Mouse (Mus musculus) megakaryocyte, embryonic 14.5 days (primary cell): ENCODE measurements around the gene Plce1. TPM values are rescaled to one million over a fixed set of nuclear protein-coding genes. Genes with fewer than 3 reads are reported as not detected.
"Not testable (repeated sequence)": the region's sequence is repeated elsewhere in the genome, so short reads cannot be mapped to it uniquely, and the experiment has no call there.

Source experiments
- H3K27me3 ChIP-seq: replicated peaks from 2 replicates; pipeline ENCODE3; 2012; ENCODE audit warnings: inconsistent platforms
- H3K36me3 ChIP-seq: replicated peaks from 2 replicates; pipeline ENCODE3; 2012; ENCODE audit warnings: low read length, inconsistent platforms, mixed read lengths
- H3K4me1 ChIP-seq: 2 replicates; pipeline ENCODE4 v1.6.1; 2012; ENCODE audit warnings: inconsistent platforms
- H3K4me3 ChIP-seq: replicated peaks from 2 replicates; pipeline ENCODE3; 2012; ENCODE audit warnings: moderate library complexity, mild to moderate bottlenecking, inconsistent platforms
- H3K9me3 ChIP-seq: 2 replicates; pipeline ENCODE4 v1.6.1; 2012; ENCODE audit warnings: inconsistent platforms
- FLI1 ChIP-seq: IDR thresholded peaks from 2 replicates; pipeline ENCODE4 v1.6.1; 2012; ENCODE audit warnings: low read length, inconsistent platforms, mixed read lengths
- GATA1 ChIP-seq: IDR thresholded peaks from 3 replicates; pipeline ENCODE4 v1.6.1; 2012; ENCODE audit warnings: mixed read lengths, low read length, inconsistent platforms, borderline replicate concordance
- polyA plus RNA-seq: library from polyadenylated mRNA; stranded (reverse); fragments of >175 nt; gene quantifications from 2 replicates; pipeline ENCODE4 v1.2.3, GENCODE M21; 2012; ENCODE audit warnings: low replicate concordance; ENCODE audit not compliant: insufficient read depth

Plce1 gene
- polyA plus RNA-seq, 1 experiment, result 0.01 TPM

DNA sequence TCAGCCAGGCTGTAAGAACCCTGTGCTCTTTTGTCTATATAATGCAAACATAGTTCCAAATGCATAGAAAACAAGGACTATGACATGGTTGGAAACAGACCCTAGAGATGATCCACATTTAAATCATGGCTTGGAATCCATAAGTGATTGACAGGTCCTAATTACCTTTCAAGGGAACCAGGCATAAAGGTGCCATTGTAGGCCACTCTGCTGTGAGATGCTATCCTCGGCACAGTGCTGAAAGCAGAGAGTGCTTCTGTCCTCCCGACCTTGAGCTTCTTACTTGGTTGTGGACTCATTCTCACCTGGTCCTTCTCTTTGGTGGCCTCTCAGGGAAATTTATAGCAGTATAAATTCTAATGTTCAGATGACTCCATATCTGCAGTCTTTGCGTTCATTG lies 46.6 kb downstream of the Plce1 start:
- Histone ChIP-seq H3K36me3 (no peaks in the 10 kb centered on the region), H3K9me3 (peaks cover 6% of the 10 kb centered on the region)
- TF ChIP-seq FLI1 (no peak), GATA1 (no peak)

DNA sequence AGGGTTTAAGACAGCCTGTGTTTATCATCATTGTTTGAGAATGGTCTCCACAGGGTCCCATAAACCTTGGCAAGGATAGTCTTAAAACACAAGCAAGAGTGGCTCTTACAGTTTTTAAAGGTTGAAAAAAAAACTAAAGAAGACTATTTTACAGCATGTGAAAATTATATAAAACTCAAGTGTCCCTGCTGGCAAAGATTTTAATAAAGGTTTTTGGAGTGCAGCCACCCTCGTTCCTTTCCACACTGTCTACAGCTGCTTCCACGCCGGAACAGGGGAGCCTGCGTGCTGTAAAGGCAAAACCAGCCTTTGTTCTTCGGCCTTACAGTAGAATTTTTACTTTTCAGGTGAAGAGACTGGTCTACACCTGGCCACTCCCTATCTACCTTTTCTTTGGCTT lies 52.3 kb downstream of the Plce1 start:
- no peak overlapping the region for H3K4me3 ChIP-seq
- TF ChIP-seq FLI1 (no peak), GATA1 (no peak)
- H3K9me3 ChIP-seq, result no peaks in the 10 kb centered on the region
- no peaks in the 10 kb centered on the region for H3K27me3 ChIP-seq
- H3K36me3 ChIP-seq, result no peaks in the 10 kb centered on the region
- no peaks in the 10 kb centered on the region for H3K4me1 ChIP-seq

More for the DNA sequence above, 46.6 kb downstream of the Plce1 start:
- Histone ChIP-seq H3K27me3 (no peaks in the 10 kb centered on the region), H3K4me1 (no peaks in the 10 kb centered on the region), H3K4me3 (no peak overlapping the region)

DNA sequence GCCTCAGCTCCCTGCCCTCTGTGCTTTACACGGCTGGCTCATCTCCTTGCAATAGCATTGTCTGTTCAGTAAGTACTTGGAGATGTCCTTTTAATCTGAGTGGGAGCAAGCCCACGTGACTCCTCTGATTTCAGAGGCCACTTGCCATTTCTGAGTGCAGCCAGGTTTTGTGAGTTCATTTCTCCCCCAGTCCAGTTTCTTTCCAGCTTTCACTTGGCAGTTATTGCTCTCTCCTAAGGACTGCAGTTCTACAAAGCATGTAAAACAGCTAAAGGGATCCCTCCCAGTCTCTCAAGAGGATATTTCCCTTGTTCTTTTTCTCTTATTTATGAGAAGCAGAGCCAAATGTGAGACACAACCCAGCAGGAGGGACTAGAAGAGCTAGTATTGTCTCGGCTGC lies 58.4 kb downstream of the Plce1 start:
- H3K27me3 ChIP-seq, result no peaks in the 10 kb centered on the region

DNA sequence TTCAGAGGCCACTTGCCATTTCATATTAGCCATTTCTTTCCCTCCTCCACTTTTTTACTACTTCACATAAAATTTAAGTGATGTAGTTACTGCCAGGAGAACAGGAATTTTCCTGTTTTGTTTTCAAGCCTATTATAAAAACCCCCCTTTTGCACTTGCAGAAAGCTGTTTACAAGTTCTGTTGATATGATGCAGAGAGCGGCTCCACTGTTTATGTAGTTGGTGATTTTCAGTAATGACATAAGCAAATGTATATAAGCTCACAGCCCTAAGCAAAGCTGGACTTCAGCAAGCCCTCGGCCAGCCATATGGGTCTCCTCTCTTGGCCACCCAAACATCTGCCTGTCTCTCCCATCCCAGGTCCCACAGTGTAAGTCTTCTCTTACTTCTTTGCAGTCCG lies 59.6 kb downstream of the Plce1 start:
- no peaks in the 10 kb centered on the region for H3K36me3 ChIP-seq
- no peak for TF ChIP-seq GATA1
- no peaks in the 10 kb centered on the region for H3K9me3 ChIP-seq
- no peaks in the 10 kb centered on the region for H3K4me1 ChIP-seq
- H3K4me3 ChIP-seq, result no peak overlapping the region
- H3K27me3 ChIP-seq, result no peaks in the 10 kb centered on the region

More for the DNA sequence above, 58.4 kb downstream of the Plce1 start:
- H3K9me3 ChIP-seq, result no peaks in the 10 kb centered on the region
- TF ChIP-seq FLI1 (no peak), GATA1 (no peak)
- H3K36me3 ChIP-seq, result no peaks in the 10 kb centered on the region
- H3K4me3 ChIP-seq, result no peak overlapping the region
- no peaks in the 10 kb centered on the region for H3K4me1 ChIP-seq

DNA sequence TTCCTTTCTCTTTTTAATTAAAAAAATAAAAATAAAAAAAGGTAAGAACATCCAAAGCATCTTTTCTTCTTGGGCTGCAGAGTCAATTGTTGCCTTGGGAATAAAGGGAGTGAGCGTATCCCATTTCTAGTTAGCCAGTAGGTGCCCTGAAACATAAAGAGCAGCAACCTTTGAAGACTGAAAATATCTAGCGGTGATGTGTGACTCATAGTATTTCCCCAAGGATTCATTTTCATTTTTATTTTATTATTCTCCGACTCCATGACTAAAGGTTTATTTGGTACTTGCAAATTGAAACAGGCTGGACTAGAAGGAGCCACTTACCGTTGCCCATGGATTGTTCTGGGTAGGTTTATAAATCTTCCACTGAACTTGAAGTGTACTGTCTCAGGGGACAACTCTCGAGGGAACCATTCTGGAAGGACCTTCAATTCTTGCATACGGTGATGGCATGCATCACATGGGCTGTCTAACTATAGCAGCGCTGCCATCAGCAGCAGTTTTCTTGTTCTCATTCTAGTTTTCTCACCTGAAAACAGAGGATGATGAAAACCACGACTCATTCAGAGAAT lies 68.7 kb downstream of the Plce1 start:
- no peak for TF ChIP-seq FLI1
- H3K9me3 ChIP-seq, result peaks cover 8% of the 10 kb centered on the region
- H3K4me3 ChIP-seq, result no peak overlapping the region
- no peaks in the 10 kb centered on the region for H3K36me3 ChIP-seq
- no peaks in the 10 kb centered on the region for H3K27me3 ChIP-seq
- H3K4me1 ChIP-seq, result no peaks in the 10 kb centered on the region

DNA sequence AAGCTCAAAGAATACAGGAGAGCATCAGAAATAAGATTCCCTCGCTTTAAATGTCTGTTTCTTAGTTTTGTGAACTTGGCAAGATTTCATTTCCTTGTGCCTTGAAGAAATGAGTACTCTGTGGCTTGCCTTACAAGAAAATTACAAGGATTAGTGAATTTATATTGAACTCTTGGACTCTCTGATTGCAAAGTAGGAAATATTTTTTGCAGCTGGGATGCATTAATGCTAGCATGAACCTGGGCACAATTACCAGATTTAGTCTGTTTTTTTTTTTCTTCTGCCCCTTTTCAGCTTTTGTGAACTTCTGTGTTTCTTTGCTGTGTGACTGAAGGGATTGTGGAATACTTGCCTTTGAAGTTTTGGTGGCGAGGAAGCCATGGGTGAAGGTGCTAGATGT lies 72.6 kb downstream of the Plce1 start:
- TF ChIP-seq FLI1 (no peak), GATA1 (no peak)
- H3K36me3 ChIP-seq, result no peaks in the 10 kb centered on the region
- H3K9me3 ChIP-seq, result peaks cover 8% of the 10 kb centered on the region
- H3K4me3 ChIP-seq, result no peak overlapping the region
- H3K27me3 ChIP-seq, result no peaks in the 10 kb centered on the region
- H3K4me1 ChIP-seq, result no peaks in the 10 kb centered on the region

DNA sequence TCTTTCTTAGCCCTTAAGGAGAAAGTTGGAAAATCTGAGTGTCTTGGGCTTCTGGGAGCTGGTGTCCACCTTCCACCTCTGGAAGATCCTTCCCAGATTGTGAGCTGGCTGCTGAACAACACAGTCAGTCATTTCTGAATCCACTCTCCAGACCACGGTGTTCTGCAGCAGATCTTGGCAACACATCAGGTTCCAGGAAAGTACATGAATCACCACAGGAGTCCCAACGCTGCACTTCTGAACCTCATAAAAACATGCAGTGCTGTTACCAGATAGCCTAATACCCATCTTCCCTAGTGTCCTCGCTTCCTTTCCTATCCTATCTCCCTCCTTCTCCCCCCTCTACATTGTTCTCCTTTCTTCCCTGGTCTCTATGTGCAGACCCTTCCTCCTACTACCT lies 74.5 kb downstream of the Plce1 start:
- Histone ChIP-seq H3K4me3 (no peak overlapping the region), H3K36me3 (no peaks in the 10 kb centered on the region), H3K4me1 (no peaks in the 10 kb centered on the region), H3K27me3 (no peaks in the 10 kb centered on the region), H3K9me3 (peaks cover 6% of the 10 kb centered on the region)
- TF ChIP-seq GATA1, result no peak

DNA sequence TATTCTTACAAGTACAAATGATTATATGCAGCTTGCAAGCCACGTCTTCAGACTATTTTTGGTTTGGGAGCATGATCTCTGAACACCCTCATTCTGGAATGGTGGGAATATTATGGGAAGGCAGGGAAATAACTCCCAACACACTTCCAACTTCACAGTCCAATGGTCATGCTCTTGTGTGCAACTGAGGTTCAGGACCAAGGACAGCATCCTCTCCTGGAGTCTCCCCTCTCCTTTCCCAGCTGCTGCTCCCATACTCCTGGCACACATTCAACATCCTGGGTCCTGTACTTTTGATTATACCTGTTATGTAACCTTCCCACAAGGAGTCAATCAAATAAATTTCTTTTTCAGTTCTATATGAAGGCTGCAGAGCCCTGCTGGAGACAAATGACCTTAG lies 77.9 kb downstream of the Plce1 start:
- no peak for TF ChIP-seq GATA1
- no peak for TF ChIP-seq FLI1
- Histone ChIP-seq H3K36me3 (no peaks in the 10 kb centered on the region), H3K4me3 (no peak overlapping the region), H3K4me1 (no peaks in the 10 kb centered on the region), H3K9me3 (no peaks in the 10 kb centered on the region), H3K27me3 (no peaks in the 10 kb centered on the region)

DNA sequence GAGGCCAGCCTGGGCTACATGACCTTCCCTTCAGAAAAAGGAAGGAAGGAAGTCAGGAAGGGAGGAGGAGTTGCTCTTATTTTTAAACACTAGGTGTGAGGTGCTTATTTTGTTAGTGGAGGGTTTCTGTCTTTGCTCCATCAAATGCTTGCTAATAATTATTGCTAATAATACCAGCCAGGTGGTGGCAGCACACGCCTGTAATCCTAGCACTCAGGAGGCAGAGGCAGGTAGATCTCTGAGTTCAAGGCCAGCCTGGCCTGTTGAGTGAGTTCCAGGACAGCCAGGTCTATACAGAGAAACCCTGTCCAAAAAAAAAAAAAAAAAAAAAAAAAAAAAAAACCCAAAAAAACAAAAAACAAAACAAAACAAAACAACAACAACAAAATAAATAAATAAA lies 81.0 kb downstream of the Plce1 start:
- not testable (repeated sequence) for H3K4me3 ChIP-seq, H3K4me1 ChIP-seq, H3K9me3 ChIP-seq, H3K27me3 ChIP-seq, H3K36me3 ChIP-seq

DNA sequence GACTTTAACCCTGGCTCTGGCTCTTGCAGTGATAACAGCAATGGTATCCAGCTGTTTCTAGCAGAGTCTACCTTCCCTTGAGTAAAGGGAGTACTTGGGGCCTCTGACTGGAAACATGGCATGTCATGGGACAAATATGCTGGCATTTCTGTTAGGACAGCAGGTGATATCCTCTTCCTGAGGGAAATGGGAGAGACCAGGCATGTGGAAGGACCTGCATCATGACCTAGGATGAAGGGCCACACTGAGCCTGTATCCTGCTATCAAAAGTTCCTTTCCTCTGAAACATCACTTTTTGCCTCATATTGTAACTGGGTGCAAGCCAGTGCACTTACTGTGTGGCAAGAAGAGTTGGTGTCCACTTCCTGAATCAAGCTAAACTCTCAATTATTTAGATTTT lies 85.2 kb downstream of the Plce1 start:
- TF ChIP-seq FLI1 (no peak), GATA1 (no peak)

DNA sequence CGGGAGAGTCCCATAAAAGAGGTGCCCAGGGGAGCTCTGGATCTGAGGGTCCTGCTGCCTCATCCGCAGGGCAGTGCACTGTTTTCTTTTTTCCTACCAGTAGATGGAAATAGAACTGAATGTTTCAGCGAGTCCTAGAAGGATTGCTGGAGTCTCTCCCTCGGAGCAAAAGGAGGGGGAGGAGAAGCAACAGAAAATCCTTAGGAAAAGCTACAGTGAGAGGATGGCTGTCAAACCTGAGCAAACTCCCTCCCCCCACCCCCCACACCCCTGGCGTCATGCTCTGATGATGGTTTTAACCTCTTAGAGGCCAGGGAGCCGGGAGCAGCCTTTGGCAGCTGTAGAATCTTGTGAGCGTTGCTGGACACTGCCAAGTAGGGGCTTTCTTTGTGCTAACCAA lies 85.8 kb downstream of the Plce1 start:
- TF ChIP-seq FLI1 (no peak), GATA1 (no peak)
- Histone ChIP-seq H3K4me1 (no peaks in the 10 kb centered on the region), H3K36me3 (no peaks in the 10 kb centered on the region), H3K4me3 (no peak overlapping the region), H3K27me3 (no peaks in the 10 kb centered on the region), H3K9me3 (no peaks in the 10 kb centered on the region)

More for the DNA sequence above, 85.2 kb downstream of the Plce1 start:
- H3K27me3 ChIP-seq, result no peaks in the 10 kb centered on the region
- H3K36me3 ChIP-seq, result no peaks in the 10 kb centered on the region
- no peaks in the 10 kb centered on the region for H3K4me1 ChIP-seq
- no peaks in the 10 kb centered on the region for H3K9me3 ChIP-seq
- H3K4me3 ChIP-seq, result no peak overlapping the region
